Mouse (Mus musculus) skeletal muscle tissue, postnatal 0 days (tissue): ENCODE measurements around the gene Gm20883. TPM values are rescaled to one million over a fixed set of nuclear protein-coding genes. Genes with fewer than 3 reads are reported as not detected.

ENCODE experiments used
- polyA plus RNA-seq: library from polyadenylated mRNA; unstranded; fragments of >200 nt; fragmentation: Nextera tagmentation; extraction: Ambion mirVana; gene quantifications from 2 replicates; pipeline ENCODE4 v1.2.1, GENCODE M21; 2015

Gene Gm20883
- polyA plus RNA-seq, result not detected in 2 replicates

GRCm38 (mm10) chrY:50607951-50608350, at the start of gene Gm20883:
Gene Gm20883 (plus strand): TSS chrY:50608251.

